Mouse (Mus musculus) forebrain, embryonic 10.5 days (tissue): ENCODE results near the gene Rabgap1. TPM values are rescaled to one million over a fixed set of nuclear protein-coding genes. Genes with fewer than 3 reads are reported as not detected.

Experiments
- DNase-seq: peaks from one replicate; pipeline ENCODE4 v3.0.0-alpha.2; 2017; ENCODE audit warnings: low spot score; ENCODE audit errors: extremely low spot score
- H3K27ac ChIP-seq: fragments of 300-500 bp; sonication (generic); 2 replicates; pipeline ENCODE4 v1.5.1; 2016; ENCODE audit warnings: mild to moderate bottlenecking
- H3K27me3 ChIP-seq: fragments of 300-500 bp; sonication (generic); 2 replicates; pipeline ENCODE4 v1.6.1; 2016; ENCODE audit warnings: mild to moderate bottlenecking; ENCODE audit not compliant: poor library complexity, severe bottlenecking
- H3K36me3 ChIP-seq: fragments of 300-500 bp; sonication (generic); replicated peaks from 2 replicates; pipeline ENCODE4 v1.6.1; 2016; ENCODE audit warnings: mild to moderate bottlenecking, moderate library complexity
- H3K4me1 ChIP-seq: fragments of 300-500 bp; sonication (generic); 2 replicates; pipeline ENCODE4 v1.6.1; 2016
- H3K4me3 ChIP-seq: fragments of 300-500 bp; sonication (generic); 2 replicates; pipeline ENCODE4 v1.5.1; 2016; ENCODE audit warnings: mild to moderate bottlenecking, moderate library complexity
- H3K9me3 ChIP-seq: fragments of 300-500 bp; sonication (generic); 2 replicates; pipeline ENCODE4 v1.6.1; 2016; ENCODE audit warnings: mild to moderate bottlenecking, moderate library complexity
- WGBS: fragments of 180-500 bp; shearing (Covaris S2); methylation state at CpG from one replicate; pipeline ENCODE4 v1.1.7; 2016; 5-methylcytosine and 5-hydroxymethylcytosine counted together
- polyA plus RNA-seq: library from polyadenylated mRNA; unstranded; fragments of >200 nt; fragmentation: Nextera tagmentation; extraction: Ambion mirVana; gene quantifications from 2 replicates; pipeline ENCODE4 v1.2.1, GENCODE M21; 2016

Rabgap1 gene
- polyA plus RNA-seq, 1 experiment from 2014 or later = 42.1 TPM

GRCm38 (mm10) chr2:37527587-37527986 is 84.5 kb downstream of the Rabgap1 start:
- Histone ChIP-seq H3K4me3 (no peak overlapping the region), H3K36me3 (no peaks in the 10 kb centered on the region), H3K4me1 (no peaks in the 10 kb centered on the region), H3K27me3 (no peaks in the 10 kb centered on the region), H3K9me3 (no peaks in the 10 kb centered on the region), H3K27ac (no peak overlapping the region)
- no peak for DNase-seq

- H3K9me3 ChIP-seq = no peaks in the 10 kb centered on the region
- WGBS = 95% methylated on average over 2 of the region's 2 CpGs
- no peak overlapping the region for H3K4me3 ChIP-seq
- no peak overlapping the region for H3K27ac ChIP-seq
- DNase-seq = no peak
- H3K36me3 ChIP-seq = peaks cover 17% of the 10 kb centered on the region
- no peaks in the 10 kb centered on the region for H3K27me3 ChIP-seq
- H3K4me1 ChIP-seq = no peaks in the 10 kb centered on the region
These were observed 86.3 kb downstream of the Rabgap1 start for GRCm38 (mm10) chr2:37529397-37529796.

GRCm38 (mm10) chr2:37530766-37531165 is 87.7 kb downstream of the Rabgap1 start:
- DNase-seq = no peak
- Histone ChIP-seq H3K27me3 (no peaks in the 10 kb centered on the region), H3K27ac (no peak overlapping the region), H3K36me3 (peaks cover 30% of the 10 kb centered on the region), H3K9me3 (no peaks in the 10 kb centered on the region), H3K4me3 (no peak overlapping the region), H3K4me1 (no peaks in the 10 kb centered on the region)
- 91% methylated on average over 1 of the region's 1 CpGs for WGBS

GRCm38 (mm10) chr2:37531639-37532038 is 88.6 kb downstream of the Rabgap1 start:
- Histone ChIP-seq H3K4me1 (no peaks in the 10 kb centered on the region), H3K27ac (no peak overlapping the region), H3K27me3 (no peaks in the 10 kb centered on the region), H3K9me3 (no peaks in the 10 kb centered on the region), H3K4me3 (no peak overlapping the region), H3K36me3 (peaks cover 34% of the 10 kb centered on the region)
- no peak for DNase-seq
- WGBS = 85% methylated on average over 3 of the region's 3 CpGs

GRCm38 (mm10) chr2:37549346-37550012 is 106.4 kb downstream of the Rabgap1 start:
- H3K36me3 ChIP-seq = peaks cover 95% of the 10 kb centered on the region
- no peak for DNase-seq
- 90% methylated on average over 1 of the region's 1 CpGs for WGBS
- H3K27ac ChIP-seq = no peak overlapping the region
- no peaks in the 10 kb centered on the region for H3K27me3 ChIP-seq
- peaks cover 2% of the 10 kb centered on the region; the same call in 1 of the 2 replicates for H3K9me3 ChIP-seq
- no peak overlapping the region for H3K4me3 ChIP-seq
- H3K4me1 ChIP-seq = no peaks in the 10 kb centered on the region

GRCm38 (mm10) chr2:37556366-37556765 is 113.3 kb downstream of the Rabgap1 start:
- WGBS = 85% methylated on average over 2 of the region's 2 CpGs
- Histone ChIP-seq H3K27ac (no peak overlapping the region), H3K9me3 (peaks cover 4% of the 10 kb centered on the region; the same call in 1 of the 2 replicates), H3K4me1 (no peaks in the 10 kb centered on the region), H3K4me3 (no peak overlapping the region), H3K27me3 (no peaks in the 10 kb centered on the region), H3K36me3 (peaks cover 100% of the 10 kb centered on the region)
- DNase-seq = no peak

GRCm38 (mm10) chr2:37565579-37565978 is 122.5 kb downstream of the Rabgap1 start:
- no peak overlapping the region for H3K4me3 ChIP-seq
- no peaks in the 10 kb centered on the region for H3K9me3 ChIP-seq
- 88% methylated on average over 2 of the region's 2 CpGs for WGBS
- DNase-seq = no peak
- H3K4me1 ChIP-seq = no peaks in the 10 kb centered on the region
- H3K36me3 ChIP-seq = peaks cover 95% of the 10 kb centered on the region
- no peaks in the 10 kb centered on the region for H3K27me3 ChIP-seq
- H3K27ac ChIP-seq = no peak overlapping the region

- Histone ChIP-seq H3K4me1 (no peaks in the 10 kb centered on the region), H3K36me3 (peaks cover 95% of the 10 kb centered on the region), H3K27ac (no peak overlapping the region), H3K9me3 (no peaks in the 10 kb centered on the region), H3K27me3 (no peaks in the 10 kb centered on the region), H3K4me3 (no peak overlapping the region)
- WGBS = 81% methylated on average over 1 of the region's 1 CpGs
- DNase-seq = no peak
These were observed 123.0 kb downstream of the Rabgap1 start for GRCm38 (mm10) chr2:37566035-37566434.

GRCm38 (mm10) chr2:37569888-37570287 is 126.8 kb downstream of the Rabgap1 start:
- no peak for DNase-seq
- no peak overlapping the region for H3K4me3 ChIP-seq
- no peaks in the 10 kb centered on the region for H3K27me3 ChIP-seq
- H3K9me3 ChIP-seq = no peaks in the 10 kb centered on the region
- H3K4me1 ChIP-seq = no peaks in the 10 kb centered on the region
- no peak overlapping the region for H3K27ac ChIP-seq
- WGBS = 95% methylated on average over 5 of the region's 5 CpGs
- peaks cover 73% of the 10 kb centered on the region for H3K36me3 ChIP-seq

GRCm38 (mm10) chr2:37570703-37571102 is 127.6 kb downstream of the Rabgap1 start:
- Histone ChIP-seq H3K4me3 (no peak overlapping the region), H3K4me1 (no peaks in the 10 kb centered on the region), H3K36me3 (peaks cover 68% of the 10 kb centered on the region), H3K9me3 (no peaks in the 10 kb centered on the region), H3K27ac (no peak overlapping the region), H3K27me3 (no peaks in the 10 kb centered on the region)
- DNase-seq = no peak
- 93% methylated on average over 2 of the region's 2 CpGs for WGBS

- WGBS = 85% methylated on average over 2 of the region's 2 CpGs
- Histone ChIP-seq H3K9me3 (no peaks in the 10 kb centered on the region), H3K4me1 (no peaks in the 10 kb centered on the region), H3K4me3 (no peak overlapping the region), H3K36me3 (peaks cover 61% of the 10 kb centered on the region), H3K27ac (no peak overlapping the region), H3K27me3 (no peaks in the 10 kb centered on the region)
- no peak for DNase-seq
These were observed 129.1 kb downstream of the Rabgap1 start for GRCm38 (mm10) chr2:37572141-37572540.

GRCm38 (mm10) chr2:37576661-37577060 is 133.6 kb downstream of the Rabgap1 start:
- DNase-seq = no peak
- no peak overlapping the region for H3K4me3 ChIP-seq
- no peaks in the 10 kb centered on the region for H3K4me1 ChIP-seq
- H3K36me3 ChIP-seq = peaks cover 41% of the 10 kb centered on the region
- no peaks in the 10 kb centered on the region for H3K9me3 ChIP-seq
- 91% methylated on average over 1 of the region's 1 CpGs for WGBS
- no peaks in the 10 kb centered on the region for H3K27me3 ChIP-seq
- H3K27ac ChIP-seq = no peak overlapping the region

GRCm38 (mm10) chr2:37578185-37578584 is 135.1 kb downstream of the Rabgap1 start:
- Histone ChIP-seq H3K27me3 (no peaks in the 10 kb centered on the region), H3K27ac (no peak overlapping the region), H3K4me1 (no peaks in the 10 kb centered on the region), H3K4me3 (no peak overlapping the region), H3K9me3 (no peaks in the 10 kb centered on the region), H3K36me3 (peaks cover 37% of the 10 kb centered on the region)
- WGBS = 87% methylated on average over 2 of the region's 2 CpGs
- no peak for DNase-seq

- Histone ChIP-seq H3K27me3 (no peaks in the 10 kb centered on the region), H3K4me3 (no peak overlapping the region), H3K9me3 (no peaks in the 10 kb centered on the region), H3K27ac (no peak overlapping the region), H3K4me1 (no peaks in the 10 kb centered on the region), H3K36me3 (peaks cover 45% of the 10 kb centered on the region)
- no peak for DNase-seq
These were observed 144.8 kb downstream of the Rabgap1 start for GRCm38 (mm10) chr2:37587919-37588318.
